Mouse (Mus musculus): ENCODE data around the gene Lipm.

Lipm gene

GRCm38 (mm10) chr19:34100633-34101032 is at the start of gene Lipm:
TSS of gene Lipm (plus strand) at chr19:34100933.
- no peak for DNase-seq

- DNase-seq = no peak
These were observed 49.2 kb upstream of the Lipm start for GRCm38 (mm10) chr19:34051502-34051901.

- no peak for DNase-seq
These were observed 37.2 kb upstream of the Lipm start for GRCm38 (mm10) chr19:34063547-34063946.

GRCm38 (mm10) chr19:34064059-34064458 is 36.7 kb upstream of the Lipm start:
- no peak for DNase-seq

- DNase-seq = no peak
These were observed 33.8 kb upstream of the Lipm start, which contains the start of gene Lipn for GRCm38 (mm10) chr19:34066779-34067472. TSS of gene Lipn (plus strand) at chr19:34067358.

- no peak for DNase-seq
These were observed 26.5 kb upstream of the Lipm start for GRCm38 (mm10) chr19:34074239-34074638.

GRCm38 (mm10) chr19:34078130-34078529 is 22.6 kb upstream of the Lipm start:
- no peak for DNase-seq

GRCm38 (mm10) chr19:34089011-34089680 is 11.6 kb upstream of the Lipm start:
- DNase-seq = no peak

- DNase-seq = no peak
These were observed 5.4 kb upstream of the Lipm start for GRCm38 (mm10) chr19:34095381-34095780.

- DNase-seq = no peak
These were observed 4.5 kb upstream of the Lipm start for GRCm38 (mm10) chr19:34096228-34096627.

- no peak for DNase-seq
These were observed 1.2 kb downstream of the Lipm start for GRCm38 (mm10) chr19:34101888-34102287.

GRCm38 (mm10) chr19:34104841-34105240 is 4.1 kb downstream of the Lipm start:
- no peak for DNase-seq

GRCm38 (mm10) chr19:34119102-34119501 is 18.4 kb downstream of the Lipm start:
- DNase-seq = no peak

GRCm38 (mm10) chr19:34119653-34120052 is 18.9 kb downstream of the Lipm start:
- DNase-seq = no peak

GRCm38 (mm10) chr19:34120107-34120731 is 19.5 kb downstream of the Lipm start:
- no peak for DNase-seq

GRCm38 (mm10) chr19:34138720-34139430 is 38.1 kb downstream of the Lipm start:
- no peak for DNase-seq

GRCm38 (mm10) chr19:34139431-34140046 is 38.8 kb downstream of the Lipm start:
- DNase-seq = no peak

GRCm38 (mm10) chr19:34148421-34148820 is 47.7 kb downstream of the Lipm start:
- no peak for DNase-seq

- DNase-seq = no peak
These were observed 51.2 kb downstream of the Lipm start for GRCm38 (mm10) chr19:34151909-34152308.

- DNase-seq = no peak
These were observed 52.8 kb downstream of the Lipm start for GRCm38 (mm10) chr19:34153263-34154144.

GRCm38 (mm10) chr19:34162693-34163092 is 62.0 kb downstream of the Lipm start:
- DNase-seq = no peak

- DNase-seq = no peak
These were observed 65.2 kb downstream of the Lipm start, which contains the start of gene Ankrd22 for GRCm38 (mm10) chr19:34165891-34166290. TSS of gene Ankrd22 (minus strand) at chr19:34166053.

Data from right cerebral cortex, postnatal 14 days (tissue).